Mouse (Mus musculus) ES-Bruce4 (cell line): Measurements from ENCODE around the gene Gzmm. TPM values are rescaled to one million over a fixed set of nuclear protein-coding genes. Genes with fewer than 3 reads are reported as not detected.

Experiments used
- H3K27ac ChIP-seq: 2 replicates; pipeline ENCODE4 v1.5.1; 2012; ENCODE audit warnings: low read length, inconsistent platforms; ENCODE audit not compliant: insufficient read depth
- H3K27me3 ChIP-seq: 2 replicates; pipeline ENCODE4 v1.6.1; 2012; ENCODE audit warnings: mild to moderate bottlenecking, low read length, inconsistent platforms; ENCODE audit not compliant: control insufficient read depth, poor library complexity, insufficient read depth, severe bottlenecking
- H3K36me3 ChIP-seq: 2 replicates; pipeline ENCODE4 v1.6.1; 2012; ENCODE audit warnings: inconsistent platforms, mild to moderate bottlenecking, low read length, moderate library complexity; ENCODE audit not compliant: control insufficient read depth, poor library complexity, insufficient read depth, severe bottlenecking
- H3K4me1 ChIP-seq: one replicate; pipeline ENCODE4 v1.8.1; 2011; ENCODE audit warnings: low read length; ENCODE audit not compliant: control insufficient read depth, insufficient read depth
- H3K4me3 ChIP-seq: 2 replicates; pipeline ENCODE4 v1.5.1; 2011; ENCODE audit warnings: low read depth, mild to moderate bottlenecking, low read length
- H3K9ac ChIP-seq: 2 replicates; pipeline ENCODE4 v1.6.1; 2012; ENCODE audit warnings: low read depth, mild to moderate bottlenecking, inconsistent platforms; ENCODE audit not compliant: poor library complexity, severe bottlenecking
- H3K9me3 ChIP-seq: replicated peaks from 2 replicates; pipeline ENCODE4 v1.6.1; 2012; ENCODE audit warnings: mild to moderate bottlenecking, low read length, inconsistent platforms; ENCODE audit not compliant: control insufficient read depth, poor library complexity, insufficient read depth, severe bottlenecking
- CTCF ChIP-seq: IDR thresholded peaks from one replicate; pipeline ENCODE4 v1.8.1; 2011; ENCODE audit warnings: low read depth, low read length
- EP300 ChIP-seq: IDR thresholded peaks from 2 replicates; pipeline ENCODE4 v1.6.1; 2011; ENCODE audit warnings: low read depth, low read length; ENCODE audit not compliant: insufficient read depth
- POLR2A ChIP-seq: IDR thresholded peaks from one replicate; pipeline ENCODE4 v1.8.1; 2011; ENCODE audit warnings: low read length; ENCODE audit not compliant: insufficient read depth
- polyA plus RNA-seq: library from polyadenylated mRNA; stranded (reverse); fragments of >200 nt; gene quantifications from 2 replicates; pipeline ENCODE4 v1.2.4, GENCODE M21; 2011; ENCODE audit warnings: low read depth; ENCODE audit not compliant: missing spikeins, insufficient read depth, insufficient read length

Gzmm gene
- polyA plus RNA-seq, 1 experiment, result 2.8 TPM

GRCm38 (mm10) chr10:79707759-79708158 lies 18.9 kb downstream of the Gzmm start:
- Histone ChIP-seq H3K4me1 (peaks cover 2% of the 10 kb centered on the region), H3K36me3 (peaks cover 18% of the 10 kb centered on the region), H3K9ac (no peak overlapping the region), H3K4me3 (no peak overlapping the region), H3K27me3 (no peaks in the 10 kb centered on the region), H3K9me3 (no peaks in the 10 kb centered on the region), H3K27ac (no peak overlapping the region; the same call in 1 of the 2 replicates)
- TF ChIP-seq CTCF, result peak; percentile 36
- no peak for TF ChIP-seq POLR2A

- no peak for TF ChIP-seq POLR2A
- no peak for TF ChIP-seq EP300
- no peak for TF ChIP-seq CTCF
- peak overlapping the region; percentile 13; the same call in 1 of the 2 replicates for H3K9ac ChIP-seq
- H3K4me1 ChIP-seq, result peaks cover 2% of the 10 kb centered on the region
- no peak overlapping the region; the same call in 1 of the 2 replicates for H3K27ac ChIP-seq
- H3K4me3 ChIP-seq, result no peak overlapping the region
- no peaks in the 10 kb centered on the region for H3K27me3 ChIP-seq
- H3K9me3 ChIP-seq, result no peaks in the 10 kb centered on the region
- H3K36me3 ChIP-seq, result peaks cover 18% of the 10 kb centered on the region
These were observed 19.8 kb downstream of the Gzmm start for GRCm38 (mm10) chr10:79708668-79709067.

DNA sequence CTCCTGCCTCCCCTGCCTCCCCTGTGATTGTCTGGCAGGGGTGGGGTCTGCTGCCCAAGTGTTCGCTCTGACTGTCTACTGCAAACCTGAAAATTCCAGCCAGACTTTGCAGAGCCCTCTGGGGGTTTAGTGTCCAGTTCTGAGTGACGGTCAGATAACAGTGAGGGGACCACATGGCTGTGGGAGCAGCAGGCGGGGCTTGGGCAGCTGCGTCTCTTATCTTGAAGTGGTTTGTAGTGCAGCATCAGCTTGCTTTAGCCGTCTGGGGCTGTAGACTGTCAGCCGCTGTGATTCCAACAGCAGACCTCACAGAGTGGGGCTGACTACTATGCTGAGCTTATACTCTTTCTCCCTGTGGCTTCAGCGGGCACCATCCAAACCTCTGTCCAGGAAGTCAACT lies 20.5 kb downstream of the Gzmm start:
- H3K27me3 ChIP-seq, result no peaks in the 10 kb centered on the region
- peaks cover 18% of the 10 kb centered on the region for H3K36me3 ChIP-seq
- H3K4me3 ChIP-seq, result no peak overlapping the region
- TF ChIP-seq CTCF, result no peak
- TF ChIP-seq POLR2A, result no peak
- no peak overlapping the region for H3K27ac ChIP-seq
- no peaks in the 10 kb centered on the region for H3K9me3 ChIP-seq
- H3K9ac ChIP-seq, result no peak overlapping the region
- peaks cover 2% of the 10 kb centered on the region for H3K4me1 ChIP-seq

- H3K9me3 ChIP-seq, result no peaks in the 10 kb centered on the region
- H3K27ac ChIP-seq, result no peak overlapping the region
- no peaks in the 10 kb centered on the region; the same call in 1 of the 2 replicates for H3K27me3 ChIP-seq
- peaks cover 18% of the 10 kb centered on the region for H3K36me3 ChIP-seq
- no peak overlapping the region for H3K4me3 ChIP-seq
- peaks cover 2% of the 10 kb centered on the region for H3K4me1 ChIP-seq
- TF ChIP-seq CTCF (no peak), EP300 (no peak), POLR2A (no peak)
- H3K9ac ChIP-seq, result no peak overlapping the region
These were observed 23.2 kb downstream of the Gzmm start for GRCm38 (mm10) chr10:79712029-79712428.

DNA sequence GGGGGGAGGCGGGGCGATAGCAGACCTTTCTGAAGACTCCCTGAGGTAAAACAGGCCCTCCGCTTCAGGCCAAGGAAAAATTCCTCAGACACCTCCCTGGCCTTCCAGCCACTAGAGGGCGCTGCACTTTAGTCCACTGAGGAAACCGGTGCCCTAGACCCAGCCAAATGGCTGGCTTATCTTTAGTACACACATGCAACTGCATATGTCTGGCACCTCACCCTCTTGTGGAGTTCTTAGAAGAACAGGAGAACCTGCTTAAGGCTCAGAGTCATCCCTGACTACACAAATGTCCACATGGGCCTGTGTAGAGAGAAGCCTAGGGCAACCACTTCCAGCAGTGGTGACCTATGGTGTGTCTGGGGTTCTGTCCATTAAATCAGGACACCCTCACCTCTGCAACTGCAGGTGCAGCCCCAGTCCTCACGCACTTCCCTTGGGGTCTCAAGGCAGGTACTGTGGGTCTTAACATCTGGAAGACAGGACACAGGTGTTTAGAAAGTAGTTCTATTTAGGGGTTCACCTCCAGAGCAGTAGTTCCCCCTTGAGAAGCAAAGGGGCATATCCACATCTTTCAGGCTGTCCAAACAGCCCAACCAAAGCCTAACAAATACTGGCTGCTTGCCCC lies 23.8 kb downstream of the Gzmm start:
- Histone ChIP-seq H3K36me3 (peaks cover 18% of the 10 kb centered on the region), H3K27ac (no peak overlapping the region), H3K4me3 (no peak overlapping the region), H3K9me3 (no peaks in the 10 kb centered on the region), H3K9ac (no peak overlapping the region), H3K4me1 (no peaks in the 10 kb centered on the region), H3K27me3 (no peaks in the 10 kb centered on the region; the same call in 1 of the 2 replicates)
- TF ChIP-seq POLR2A, result no peak
- peak; percentile 88 for TF ChIP-seq CTCF

DNA sequence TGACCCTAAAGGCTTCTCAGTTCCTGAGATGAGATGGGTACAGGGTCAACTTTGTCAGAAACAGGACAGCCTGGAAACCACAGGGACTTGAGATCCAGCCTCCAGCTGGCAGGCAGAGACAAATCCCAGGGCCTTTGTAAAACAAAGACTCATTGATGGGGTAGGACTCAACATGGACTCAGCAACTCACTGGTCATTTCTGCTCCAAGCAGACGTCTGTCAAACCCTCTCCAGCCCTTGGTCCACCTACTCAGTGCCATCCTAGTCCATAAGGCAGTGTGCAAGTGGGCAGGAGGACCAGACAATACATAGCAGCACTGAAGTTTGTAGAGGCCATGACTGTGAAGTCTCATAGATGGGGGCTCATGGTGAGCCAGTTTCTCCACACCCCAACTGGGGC lies 24.3 kb downstream of the Gzmm start:
- H3K27me3 ChIP-seq, result no peaks in the 10 kb centered on the region; the same call in 1 of the 2 replicates
- H3K9ac ChIP-seq, result no peak overlapping the region
- TF ChIP-seq CTCF, result no peak
- TF ChIP-seq EP300, result no peak
- TF ChIP-seq POLR2A, result no peak
- no peak overlapping the region for H3K4me3 ChIP-seq
- H3K9me3 ChIP-seq, result no peaks in the 10 kb centered on the region
- no peak overlapping the region for H3K27ac ChIP-seq
- H3K4me1 ChIP-seq, result no peaks in the 10 kb centered on the region
- peaks cover 18% of the 10 kb centered on the region for H3K36me3 ChIP-seq
